Mouse (Mus musculus): Measurements from ENCODE around the gene Olfr1462. TPM values are rescaled to one million over a fixed set of nuclear protein-coding genes. Genes with fewer than 3 reads are reported as not detected.

The Olfr1462 gene
- total RNA-seq (2021): not detected
- long read RNA-seq: 0 reads

DNA sequence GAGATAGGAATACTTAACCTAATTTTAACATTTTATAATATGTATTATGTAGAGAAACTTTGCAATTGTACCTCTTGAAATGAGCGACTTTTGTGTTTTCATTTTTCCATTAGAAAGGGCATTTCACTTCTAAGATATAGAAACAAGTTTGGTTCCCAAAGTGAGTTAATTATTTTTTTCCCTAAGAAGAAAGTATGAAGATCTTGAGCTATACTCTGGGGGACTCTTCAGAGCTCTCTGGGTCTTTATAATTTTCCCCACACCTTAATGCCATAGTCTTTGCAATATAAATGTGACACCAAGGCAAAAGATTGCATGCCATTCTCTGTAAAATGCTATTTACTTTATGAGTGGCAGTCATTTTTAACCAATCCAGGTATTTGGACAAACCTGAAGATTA is at the start of gene Olfr1462:
Gene Olfr1462, plus strand, starts transcription at position 301 of the 400 bp plus-strand sequence.
- no peak for DNase-seq (ENCODE audit: low spot score in 2 of 2)

DNA sequence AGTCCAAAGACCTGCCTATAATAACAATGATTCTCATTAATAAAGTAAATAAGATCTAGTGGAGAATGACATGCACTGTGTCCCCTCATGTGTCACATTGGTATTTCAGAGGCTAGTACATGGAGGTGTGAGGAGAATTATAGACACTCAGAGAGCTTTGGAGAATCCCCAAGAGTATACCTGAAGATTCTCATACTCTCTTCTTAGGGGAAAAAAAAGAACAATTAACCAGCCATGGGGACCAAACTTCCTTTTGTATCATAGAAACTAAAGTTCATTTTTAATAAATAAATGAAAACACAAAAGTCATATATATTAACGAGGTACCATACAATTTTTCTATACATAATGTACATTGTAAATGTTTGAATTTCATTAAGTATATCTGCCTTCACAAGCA is 36.1 kb upstream of the Olfr1462 start, which contains the start of gene Olfr1459:
Gene Olfr1459, minus strand, starts transcription at position 101 of the 400 bp plus-strand sequence.
- no peak for DNase-seq (ENCODE audit: low spot score in 2 of 2)

DNA sequence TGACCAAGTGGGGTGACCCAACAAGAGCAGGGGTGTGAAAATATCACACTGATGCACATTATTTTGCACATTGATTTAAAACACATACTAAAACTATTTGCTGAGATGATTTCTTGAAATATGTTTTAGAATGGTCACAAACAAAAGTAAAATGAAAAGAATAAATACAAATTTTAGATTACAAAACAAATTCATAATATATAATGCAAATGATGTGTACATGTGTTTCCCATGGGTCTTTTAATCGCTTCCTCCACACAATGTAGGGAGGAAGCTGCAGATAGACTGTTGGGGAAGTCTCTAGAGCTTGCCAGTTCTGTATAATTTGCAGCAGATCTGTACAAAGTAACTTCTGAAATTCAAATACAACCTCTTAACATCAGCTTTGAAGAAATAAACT is 22.8 kb upstream of the Olfr1462 start, which contains the start of gene Olfr1461:
Gene Olfr1461, plus strand, starts transcription at position 301 of the 400 bp plus-strand sequence.
- no peak for DNase-seq (ENCODE audit: low spot score in 2 of 2)

DNA sequence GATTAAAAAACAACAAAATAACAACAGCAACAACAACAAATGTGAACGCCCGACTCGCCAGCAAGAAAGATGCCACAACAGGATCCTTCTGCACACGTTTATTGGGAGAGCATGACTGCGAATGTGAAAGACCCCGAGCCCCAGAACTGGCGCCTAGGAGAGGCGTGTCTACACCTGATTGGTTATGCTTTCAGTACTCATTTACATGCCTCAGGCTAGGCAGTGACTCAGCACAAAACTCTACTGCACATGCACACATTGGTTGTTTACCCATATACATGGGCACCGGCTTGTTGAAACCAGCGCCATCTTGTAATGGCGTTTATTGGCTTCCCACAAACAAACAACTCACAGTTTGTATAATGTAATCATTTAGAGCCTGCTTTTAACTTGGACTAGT is 36.1 kb downstream of the Olfr1462 start:
- no peak for DNase-seq (ENCODE audit: low spot score in 2 of 2)

DNA sequence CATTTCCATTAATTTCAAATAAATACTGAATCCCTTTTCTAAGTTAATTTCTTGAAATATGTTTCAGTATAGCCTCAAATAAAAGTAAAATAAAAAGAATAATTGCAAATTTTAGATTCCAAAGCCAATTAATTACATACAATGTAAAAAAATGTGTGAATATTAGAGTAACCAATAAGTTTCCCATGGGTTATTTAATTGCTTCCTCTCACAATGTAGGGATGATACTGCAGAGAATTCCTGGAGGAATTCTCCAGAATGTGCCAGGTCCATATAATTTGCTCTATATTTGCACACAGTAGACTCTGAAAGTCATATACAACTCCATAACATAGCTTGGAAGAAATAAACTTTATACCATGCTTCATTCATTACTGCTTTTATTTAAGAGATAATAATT is 45.5 kb downstream of the Olfr1462 start, which contains the start of gene Olfr1463:
Gene Olfr1463, plus strand, starts transcription at position 301 of the 400 bp plus-strand sequence.
- no peak for DNase-seq (ENCODE audit: low spot score in 2 of 2)

Other genes starting within 250 kb of the Olfr1462 start
- gene Olfr1450, start 235.5 kb upstream of the Olfr1462 start, total RNA-seq (2021): not detected
- gene Olfr1451, start 190.7 kb upstream of the Olfr1462 start, total RNA-seq (2021): not detected
- not detected for gene Olfr1453, start 157.4 kb upstream of the Olfr1462 start, total RNA-seq (2021)
- not detected for gene Olfr1454, start 125.1 kb upstream of the Olfr1462 start, total RNA-seq (2021)
- not detected for gene Olfr1457, start 87.8 kb upstream of the Olfr1462 start, total RNA-seq (2021)
- not detected for gene Olfr1458, start 79.0 kb upstream of the Olfr1462 start, total RNA-seq (2021)
- under 1 TPM; 0.17 to 0.18 TPM for gene Olfr1459, start 36.2 kb upstream of the Olfr1462 start, total RNA-seq (2021)
- gene Olfr1461, start 22.7 kb upstream of the Olfr1462 start, total RNA-seq (2021): not detected
- gene Olfr1463, start 45.6 kb downstream of the Olfr1462 start, total RNA-seq (2021): not detected
- gene Olfr1465, start 129.8 kb downstream of the Olfr1462 start, total RNA-seq (2021): not detected
- not detected for gene Olfr1466, start 153.1 kb downstream of the Olfr1462 start, total RNA-seq (2021)
- gene Olfr1467, start 176.5 kb downstream of the Olfr1462 start, total RNA-seq (2021): not detected
- gene Olfr1469, start 222.1 kb downstream of the Olfr1462 start, total RNA-seq (2021): not detected

Data from layer of hippocampus, adult 18-20 months (tissue).